Mouse (Mus musculus): ENCODE data around the gene Itpripl1. TPM values are rescaled to one million over a fixed set of nuclear protein-coding genes. Genes with fewer than 3 reads are reported as not detected.

Itpripl1 gene
- polyA plus RNA-seq, 1 experiment from 2014 or later = 17.8 TPM

- TF ChIP-seq EP300 (IDR thresholded peaks at IDR 0.05; ENCODE audit: low read depth) (no peak), CTCF (IDR thresholded peaks at IDR 0.05; ENCODE audit: low read depth) (no peak)
- H3K27me3 ChIP-seq (ENCODE audit: insufficient read depth, low read length) = no peaks in the 10 kb centered on the region
- H3K36me3 ChIP-seq (replicated peaks; ENCODE audit: insufficient read depth, low read length) = peaks cover 19% of the 10 kb centered on the region
- peak overlapping the region; percentile 34 for H3K27ac ChIP-seq (ENCODE audit: low read depth)
- 6% methylated on average over 6 of the region's 6 CpGs for WGBS (ENCODE audit: insufficient replicate concordance)
- ATAC-seq (peak; percentile 26), DNase-seq (no peak)
- peak overlapping the region; percentile 63 for H3K9ac ChIP-seq (replicated peaks)
- H3K4me1 ChIP-seq (ENCODE audit: insufficient read depth) = peaks cover 34% of the 10 kb centered on the region
- peak overlapping the region; percentile 94 for H3K4me2 ChIP-seq (ENCODE audit: low read depth, low read length)
- H3K4me3 ChIP-seq (ENCODE audit: low read depth, low read length) = peak overlapping the region; percentile 62
- no peaks in the 10 kb centered on the region for H3K9me3 ChIP-seq (ENCODE audit: low read length)
Observed at GRCm38 (mm10) chr2:127142577-127143157, 575 bp downstream of the Itpripl1 start.

GRCm38 (mm10) chr2:127142031-127142430 is 1.2 kb downstream of the Itpripl1 start:
- Histone ChIP-seq H3K9ac (replicated peaks) (peak overlapping the region; percentile 63), H3K9me3 (ENCODE audit: low read length) (no peaks in the 10 kb centered on the region), H3K27ac (ENCODE audit: low read depth) (peak overlapping the region; percentile 34; the same call in 1 of the 2 replicates), H3K4me2 (ENCODE audit: low read depth, low read length) (peak overlapping the region; percentile 94), H3K36me3 (replicated peaks; ENCODE audit: insufficient read depth, low read length) (peaks cover 19% of the 10 kb centered on the region), H3K27me3 (ENCODE audit: insufficient read depth, low read length) (no peaks in the 10 kb centered on the region), H3K4me3 (ENCODE audit: low read depth, low read length) (peak overlapping the region; percentile 62), H3K4me1 (ENCODE audit: insufficient read depth) (peaks cover 38% of the 10 kb centered on the region)
- WGBS (ENCODE audit: insufficient replicate concordance) = 68% methylated on average over 10 of the region's 10 CpGs
- DNase-seq = no peak
- 0 out of 2 replicates have a peak, but pooled peaks have one; percentile 5 for ATAC-seq
- TF ChIP-seq EP300 (IDR thresholded peaks at IDR 0.05; ENCODE audit: low read depth) (no peak), CTCF (IDR thresholded peaks at IDR 0.05; ENCODE audit: low read depth) (peak; percentile 25; the same call in 1 of the 2 replicates)

GRCm38 (mm10) chr2:127140011-127140410 is 3.2 kb downstream of the Itpripl1 start:
- Histone ChIP-seq H3K9me3 (ENCODE audit: low read length) (no peaks in the 10 kb centered on the region), H3K27ac (ENCODE audit: low read depth) (no peak overlapping the region), H3K4me1 (ENCODE audit: insufficient read depth) (peaks cover 37% of the 10 kb centered on the region), H3K36me3 (replicated peaks; ENCODE audit: insufficient read depth, low read length) (peaks cover 19% of the 10 kb centered on the region), H3K4me2 (ENCODE audit: low read depth, low read length) (no peak overlapping the region), H3K4me3 (ENCODE audit: low read depth, low read length) (no peak overlapping the region), H3K27me3 (ENCODE audit: insufficient read depth, low read length) (no peaks in the 10 kb centered on the region), H3K9ac (replicated peaks) (no peak overlapping the region)
- ATAC-seq (no peak), DNase-seq (no peak)
- WGBS (ENCODE audit: insufficient replicate concordance) = 94% methylated on average over 7 of the region's 7 CpGs
- no peak for TF ChIP-seq EP300 (IDR thresholded peaks at IDR 0.05; ENCODE audit: low read depth)
- no peak for TF ChIP-seq CTCF (IDR thresholded peaks at IDR 0.05; ENCODE audit: low read depth)

GRCm38 (mm10) chr2:127139605-127140004 is 3.6 kb downstream of the Itpripl1 start:
- Histone ChIP-seq H3K4me3 (ENCODE audit: low read depth, low read length) (no peak overlapping the region), H3K9me3 (ENCODE audit: low read length) (no peaks in the 10 kb centered on the region), H3K36me3 (replicated peaks; ENCODE audit: insufficient read depth, low read length) (peaks cover 19% of the 10 kb centered on the region), H3K27me3 (ENCODE audit: insufficient read depth, low read length) (no peaks in the 10 kb centered on the region), H3K4me2 (ENCODE audit: low read depth, low read length) (no peak overlapping the region), H3K9ac (replicated peaks) (no peak overlapping the region), H3K4me1 (ENCODE audit: insufficient read depth) (peaks cover 37% of the 10 kb centered on the region), H3K27ac (ENCODE audit: low read depth) (no peak overlapping the region)
- 100% methylated on average over 1 of the region's 1 CpGs for WGBS (ENCODE audit: insufficient replicate concordance)
- DNase-seq (no peak), ATAC-seq (no peak)
- TF ChIP-seq CTCF (IDR thresholded peaks at IDR 0.05; ENCODE audit: low read depth) (peak; percentile 44; the same call in 1 of the 2 replicates), EP300 (IDR thresholded peaks at IDR 0.05; ENCODE audit: low read depth) (no peak)

GRCm38 (mm10) chr2:127139094-127139493 is 4.1 kb downstream of the Itpripl1 start:
- no peaks in the 10 kb centered on the region for H3K27me3 ChIP-seq (ENCODE audit: insufficient read depth, low read length)
- no peak overlapping the region for H3K4me3 ChIP-seq (ENCODE audit: low read depth, low read length)
- H3K4me2 ChIP-seq (ENCODE audit: low read depth, low read length) = no peak overlapping the region
- TF ChIP-seq EP300 (IDR thresholded peaks at IDR 0.05; ENCODE audit: low read depth) = no peak
- H3K27ac ChIP-seq (ENCODE audit: low read depth) = no peak overlapping the region
- peaks cover 32% of the 10 kb centered on the region for H3K4me1 ChIP-seq (ENCODE audit: insufficient read depth)
- H3K9me3 ChIP-seq (ENCODE audit: low read length) = no peaks in the 10 kb centered on the region
- H3K9ac ChIP-seq (replicated peaks) = no peak overlapping the region
- 75% methylated on average over 8 of the region's 8 CpGs for WGBS (ENCODE audit: insufficient replicate concordance)
- ATAC-seq = no peak
- peaks cover 19% of the 10 kb centered on the region for H3K36me3 ChIP-seq (replicated peaks; ENCODE audit: insufficient read depth, low read length)
- DNase-seq = no peak

GRCm38 (mm10) chr2:127138449-127138848 is 4.8 kb downstream of the Itpripl1 start:
- no peaks in the 10 kb centered on the region for H3K27me3 ChIP-seq (ENCODE audit: insufficient read depth, low read length)
- no peak overlapping the region for H3K9ac ChIP-seq (replicated peaks)
- TF ChIP-seq CTCF (IDR thresholded peaks at IDR 0.05; ENCODE audit: low read depth) (no peak), EP300 (IDR thresholded peaks at IDR 0.05; ENCODE audit: low read depth) (no peak)
- 86% methylated on average over 4 of the region's 4 CpGs for WGBS (ENCODE audit: insufficient replicate concordance)
- no peak overlapping the region for H3K4me2 ChIP-seq (ENCODE audit: low read depth, low read length)
- peaks cover 26% of the 10 kb centered on the region for H3K4me1 ChIP-seq (ENCODE audit: insufficient read depth)
- H3K4me3 ChIP-seq (ENCODE audit: low read depth, low read length) = no peak overlapping the region
- no peaks in the 10 kb centered on the region for H3K9me3 ChIP-seq (ENCODE audit: low read length)
- no peak overlapping the region for H3K27ac ChIP-seq (ENCODE audit: low read depth)
- ATAC-seq (no peak), DNase-seq (no peak)
- H3K36me3 ChIP-seq (replicated peaks; ENCODE audit: insufficient read depth, low read length) = peaks cover 19% of the 10 kb centered on the region

Data from liver, postnatal 0 days (tissue).